ENCODE assay signal across 27 mouse cellular contexts in genomic region chr17:23717003-23717402, GRCm38 (mm10). TPM values are rescaled to one million over a fixed set of nuclear protein-coding genes. Genes with fewer than 3 reads are reported as not detected.
"Had no signal": no experiment of that assay in that cellular context is flagged by ENCODE, and none has a peak within 500 bp of the region (broad histone marks: within the 10 kb centered on the region; RNA-seq: fewer than 3 reads in every experiment).

No protein-coding gene starts in this region.

- H3K9me3 ChIP-seq: heart, embryonic 10.5 days; heart, embryonic 12.5 days; hindbrain, embryonic 10.5 days; hindbrain, embryonic 12.5 days; intestine, embryonic 15.5 days; limb, embryonic 10.5 days; limb, embryonic 12.5 days had no signal

- ATAC-seq: hindbrain, embryonic 16.5 days; inflammation-experienced regulatory T-cells, adult 6 months; intestine, embryonic 15.5 days; intestine, postnatal 0 days had no signal

- H3K27ac ChIP-seq: gastrocnemius, adult 2 months; heart, embryonic 10.5 days; hindbrain, embryonic 10.5 days; hindbrain, embryonic 12.5 days; hindbrain, embryonic 14.5 days; intestine, embryonic 15.5 days; layer of hippocampus, adult 2 months; left cerebral cortex, adult 2 months; limb, embryonic 10.5 days; limb, embryonic 12.5 days had no signal

- H3K27me3 ChIP-seq: intestine, embryonic 15.5 days had no signal

- H3K4me3 ChIP-seq: gastrocnemius, adult 2 months; heart, embryonic 10.5 days; heart, embryonic 12.5 days; hindbrain, embryonic 10.5 days; hindbrain, embryonic 12.5 days; intestine, embryonic 15.5 days; layer of hippocampus, adult 2 months; left cerebral cortex, adult 2 months; limb, embryonic 10.5 days; limb, embryonic 12.5 days had no signal

- H3K36me3 ChIP-seq: heart, embryonic 10.5 days; heart, embryonic 12.5 days; hindbrain, embryonic 10.5 days; hindbrain, embryonic 12.5 days; intestine, embryonic 15.5 days; limb, embryonic 10.5 days; limb, embryonic 12.5 days had no signal

- H3K9ac ChIP-seq: heart, embryonic 12.5 days; hindbrain, embryonic 12.5 days; hindbrain, embryonic 14.5 days; intestine, embryonic 15.5 days; limb, embryonic 12.5 days had no signal

- H3K4me1 ChIP-seq: heart, embryonic 12.5 days; hindbrain, embryonic 12.5 days; limb, embryonic 10.5 days; limb, embryonic 12.5 days had no signal

- DNase-seq: gastrocnemius, adult 2 months; gastrocnemius, postnatal 10 days; gastrocnemius, postnatal 25 days; heart, adult 18-20 months; heart, postnatal 10 days; heart, postnatal 4 days; kidney, adult 18-20 months; kidney, adult 8-10 months; kidney, postnatal 10 days; kidney, postnatal 25 days; kidney, postnatal 4 days; liver had no signal

- H3K4me2 ChIP-seq: heart, embryonic 12.5 days; hindbrain, embryonic 12.5 days; hindbrain, embryonic 14.5 days; intestine, embryonic 15.5 days; limb, embryonic 12.5 days had no signal

RNA-seq across cellular contexts. Expression of gene 1520401A03Rik, which starts 5.6 kb away (rescaled TPM):
- polyA plus RNA-seq: heart, embryonic 10.5 days; heart, embryonic 12.5 days; heart, embryonic 14.5 days; heart, embryonic 16.5 days; hindbrain, embryonic 10.5 days; inflammation-experienced regulatory T-cells, adult 6 months; intestine, embryonic 15.5 days; intestine, postnatal 0 days had no signal

RNA-seq across cellular contexts. Expression of gene Kremen2, which starts 28.6 kb away (rescaled TPM):
- polyA plus RNA-seq: heart, embryonic 14.5 days had no signal

RNA-seq across cellular contexts. Expression of gene Cldn9, which starts 33.2 kb away (rescaled TPM):
- polyA plus RNA-seq: heart, embryonic 12.5 days; inflammation-experienced regulatory T-cells, adult 6 months had no signal
